Mouse (Mus musculus) forebrain, embryonic 11.5 days (tissue): Measurements from ENCODE around the gene Pla1a. TPM values are rescaled to one million over a fixed set of nuclear protein-coding genes. Genes with fewer than 3 reads are reported as not detected.

Source experiments
- ATAC-seq: fragments of 200-750 bp; cut with Nextera tagmentation; replicated peaks from 2 replicates; pipeline ENCODE4 v1.8.0; 2017; ENCODE audit warnings: moderate TSS enrichment; ENCODE audit not compliant: low FRiP score
- DNase-seq: peaks from one replicate; pipeline ENCODE4 v3.0.0-alpha.2; 2017; ENCODE audit warnings: low spot score
- H3K27ac ChIP-seq: fragments of 300-500 bp; sonication (generic); 2 replicates; pipeline ENCODE4 v1.5.1; 2014; ENCODE audit warnings: low read depth, low read length
- H3K27me3 ChIP-seq: fragments of 300-500 bp; sonication (generic); 2 replicates; pipeline ENCODE4 v1.6.1; 2014; ENCODE audit warnings: mild to moderate bottlenecking, low read length, mixed read lengths; ENCODE audit not compliant: control insufficient read depth, insufficient read depth
- H3K36me3 ChIP-seq: fragments of 300-500 bp; sonication (generic); 2 replicates; pipeline ENCODE4 v1.6.1; 2014; ENCODE audit warnings: mild to moderate bottlenecking, low read length, moderate library complexity, mixed read lengths; ENCODE audit not compliant: control insufficient read depth, insufficient read depth
- H3K4me1 ChIP-seq: fragments of 300-500 bp; sonication (generic); replicated peaks from 2 replicates; pipeline ENCODE4 v1.6.1; 2014; ENCODE audit warnings: low read length, mixed read lengths; ENCODE audit not compliant: control insufficient read depth, insufficient read depth
- H3K4me2 ChIP-seq: fragments of 300-500 bp; sonication (generic); 2 replicates; pipeline ENCODE4 v1.6.1; 2014; ENCODE audit warnings: low read depth, mild to moderate bottlenecking, low read length, moderate library complexity, mixed read lengths; ENCODE audit not compliant: severe bottlenecking
- H3K4me3 ChIP-seq: fragments of 300-500 bp; sonication (generic); 2 replicates; pipeline ENCODE4 v1.5.1; 2014; ENCODE audit warnings: low read depth, low read length
- H3K9ac ChIP-seq: fragments of 300-500 bp; sonication (generic); 2 replicates; pipeline ENCODE4 v1.6.1; 2014; ENCODE audit warnings: low read length
- H3K9me3 ChIP-seq: fragments of 300-500 bp; sonication (generic); 2 replicates; pipeline ENCODE4 v1.6.1; 2016; ENCODE audit warnings: low read length, mixed read lengths; ENCODE audit not compliant: control insufficient read depth
- WGBS: fragments of 180-500 bp; shearing (Covaris S2); extraction: QIAGEN DNeasy Blood & Tissue Kit; methylation state at CpG from one replicate; pipeline ENCODE4 v1.1.7; 2014; 5-methylcytosine and 5-hydroxymethylcytosine counted together
- polyA plus RNA-seq: library from polyadenylated mRNA; unstranded; fragments of >200 nt; fragmentation: Nextera tagmentation; extraction: Ambion mirVana; gene quantifications from 2 replicates; pipeline ENCODE4 v1.2.1, GENCODE M21; 2014

Gene Pla1a
- polyA plus RNA-seq, 1 experiment from 2014 or later: 0.15 TPM

- no peak for ATAC-seq
- H3K27ac ChIP-seq: no peak overlapping the region
- H3K4me3 ChIP-seq: no peak overlapping the region
- 77% methylated on average over 6 of the region's 6 CpGs for WGBS
- no peak overlapping the region for H3K9ac ChIP-seq
- H3K27me3 ChIP-seq: no peaks in the 10 kb centered on the region
- H3K9me3 ChIP-seq: no peaks in the 10 kb centered on the region
- DNase-seq: no peak
- H3K4me2 ChIP-seq: no peak overlapping the region
- peaks cover 9% of the 10 kb centered on the region; the same call in 1 of the 2 replicates for H3K4me1 ChIP-seq
- H3K36me3 ChIP-seq: no peaks in the 10 kb centered on the region
These were observed 31.5 kb downstream of the Pla1a start for GRCm38 (mm10) chr16:38401468-38401867.

- Histone ChIP-seq H3K4me2 (peak overlapping the region; percentile 54; the same call in 1 of the 2 replicates), H3K27ac (0 out of 2 replicates have a peak overlapping the region, but pooled peaks have one; percentile 34), H3K27me3 (no peaks in the 10 kb centered on the region), H3K9ac (peak overlapping the region; percentile 37; the same call in 1 of the 2 replicates), H3K36me3 (no peaks in the 10 kb centered on the region), H3K4me3 (no peak overlapping the region), H3K9me3 (no peaks in the 10 kb centered on the region), H3K4me1 (peaks cover 9% of the 10 kb centered on the region; the same call in 1 of the 2 replicates)
- ATAC-seq: peak; percentile 39
- 74% methylated on average over 9 of the region's 9 CpGs for WGBS
- DNase-seq: no peak
These were observed 32.5 kb downstream of the Pla1a start for GRCm38 (mm10) chr16:38400311-38400960.

- WGBS: 9% methylated on average over 17 of the region's 17 CpGs
These were observed 33.3 kb downstream of the Pla1a start for GRCm38 (mm10) chr16:38399531-38400231.

DNA sequence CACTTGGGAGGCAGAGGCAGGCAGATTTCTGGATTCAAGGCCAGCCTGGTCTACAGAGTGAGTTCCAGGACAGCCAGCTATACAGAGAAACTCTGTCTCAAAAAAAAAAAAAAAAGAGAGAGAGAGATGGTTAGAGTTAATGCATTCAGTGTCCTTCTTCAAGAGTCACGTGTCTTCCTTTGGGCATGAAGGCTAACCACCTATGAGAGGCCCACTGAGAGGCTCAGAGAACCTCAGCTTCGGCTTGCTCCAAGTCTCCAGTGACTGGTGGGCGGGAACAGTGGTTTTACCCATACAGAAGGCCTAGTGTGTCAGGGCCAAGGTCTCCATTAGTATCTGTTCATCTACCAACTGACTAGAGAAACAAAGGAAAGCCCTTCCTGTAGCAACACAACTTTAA is 33.9 kb downstream of the Pla1a start:
- H3K27me3 ChIP-seq: no peaks in the 10 kb centered on the region
- H3K27ac ChIP-seq: no peak overlapping the region
- no peak overlapping the region for H3K4me3 ChIP-seq
- peak overlapping the region; percentile 54 for H3K4me2 ChIP-seq
- WGBS: 71% methylated on average over 3 of the region's 3 CpGs
- peak overlapping the region; percentile 37; the same call in 1 of the 2 replicates for H3K9ac ChIP-seq
- DNase-seq (no peak), ATAC-seq (no peak)
- H3K36me3 ChIP-seq: no peaks in the 10 kb centered on the region
- no peaks in the 10 kb centered on the region for H3K9me3 ChIP-seq
- peaks cover 9% of the 10 kb centered on the region; the same call in 1 of the 2 replicates for H3K4me1 ChIP-seq

More at GRCm38 (mm10) chr16:38399531-38400231, 33.3 kb downstream of the Pla1a start:
- ATAC-seq (peak; percentile 92), DNase-seq (peak; percentile 74)
- Histone ChIP-seq H3K27ac (peak overlapping the region; percentile 34; the same call in 1 of the 2 replicates), H3K27me3 (no peaks in the 10 kb centered on the region), H3K4me1 (peaks cover 9% of the 10 kb centered on the region; the same call in 1 of the 2 replicates), H3K9me3 (no peaks in the 10 kb centered on the region), H3K4me3 (peak overlapping the region; percentile 20), H3K9ac (peak overlapping the region; percentile 37), H3K4me2 (peak overlapping the region; percentile 54), H3K36me3 (no peaks in the 10 kb centered on the region)

DNA sequence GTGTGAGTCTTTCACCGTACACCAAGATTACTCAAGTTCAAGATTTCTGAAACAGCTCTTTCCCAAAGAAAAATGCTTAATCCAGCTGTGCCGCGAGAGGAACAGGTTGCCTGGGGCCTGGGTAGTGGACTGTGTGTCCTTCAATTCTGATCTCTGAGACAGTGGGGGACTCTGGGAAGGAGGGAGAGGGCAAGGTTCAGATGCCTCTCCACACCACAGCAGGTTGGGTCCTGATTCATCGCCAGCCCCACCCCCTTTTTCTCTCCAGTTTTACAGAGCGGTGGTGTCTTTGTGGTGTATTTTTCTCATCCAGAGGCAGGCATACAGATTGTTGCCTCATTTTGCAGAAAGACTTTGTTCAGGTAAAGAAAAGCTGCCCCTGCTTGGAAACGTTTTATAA is 34.7 kb downstream of the Pla1a start:
- WGBS: 89% methylated on average over 6 of the region's 6 CpGs
- H3K9ac ChIP-seq: no peak overlapping the region

DNA sequence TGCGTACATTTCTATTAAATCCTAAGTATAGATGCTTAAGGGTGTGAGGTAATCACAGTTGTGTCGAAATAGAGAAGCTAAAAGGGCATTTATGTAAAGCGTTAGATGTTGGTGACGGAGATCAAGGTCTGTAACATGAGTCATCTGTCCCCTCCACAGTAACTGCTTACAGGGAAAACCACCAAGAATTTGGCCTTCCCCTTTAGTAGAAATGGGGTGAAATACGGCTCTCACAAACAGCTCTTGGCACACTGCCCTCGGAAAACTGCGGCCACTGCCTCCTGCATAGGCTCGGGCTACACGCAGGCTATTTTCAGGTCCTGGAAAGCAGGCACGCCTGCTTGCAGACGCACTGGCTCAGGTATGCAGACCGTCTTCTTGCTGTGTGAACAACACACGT is 36.8 kb downstream of the Pla1a start:
- H3K36me3 ChIP-seq: no peaks in the 10 kb centered on the region
- no peaks in the 10 kb centered on the region for H3K27me3 ChIP-seq
- ATAC-seq (no peak), DNase-seq (no peak)
- no peak overlapping the region for H3K4me2 ChIP-seq
- H3K4me3 ChIP-seq: no peak overlapping the region
- no peaks in the 10 kb centered on the region for H3K9me3 ChIP-seq
- no peak overlapping the region for H3K27ac ChIP-seq
- WGBS: 82% methylated on average over 13 of the region's 13 CpGs
- peaks cover 9% of the 10 kb centered on the region; the same call in 1 of the 2 replicates for H3K4me1 ChIP-seq
- H3K9ac ChIP-seq: no peak overlapping the region

More for the DNA sequence above, 34.7 kb downstream of the Pla1a start:
- DNase-seq: no peak
- no peak overlapping the region for H3K4me3 ChIP-seq
- H3K27me3 ChIP-seq: no peaks in the 10 kb centered on the region
- ATAC-seq: no peak
- H3K4me2 ChIP-seq: no peak overlapping the region
- peaks cover 9% of the 10 kb centered on the region; the same call in 1 of the 2 replicates for H3K4me1 ChIP-seq
- no peak overlapping the region for H3K27ac ChIP-seq
- H3K36me3 ChIP-seq: no peaks in the 10 kb centered on the region
- H3K9me3 ChIP-seq: no peaks in the 10 kb centered on the region

- no peak overlapping the region for H3K4me3 ChIP-seq
- no peak overlapping the region for H3K9ac ChIP-seq
- H3K27ac ChIP-seq: no peak overlapping the region
- H3K27me3 ChIP-seq: no peaks in the 10 kb centered on the region
- DNase-seq: no peak
- no peak for ATAC-seq
- no peaks in the 10 kb centered on the region for H3K36me3 ChIP-seq
- no peak overlapping the region for H3K4me2 ChIP-seq
- WGBS: 78% methylated on average over 6 of the region's 6 CpGs
- no peaks in the 10 kb centered on the region for H3K9me3 ChIP-seq
- peaks cover 9% of the 10 kb centered on the region; the same call in 1 of the 2 replicates for H3K4me1 ChIP-seq
These were observed 37.8 kb downstream of the Pla1a start for GRCm38 (mm10) chr16:38395060-38395730.

- Histone ChIP-seq H3K27ac (no peak overlapping the region), H3K9ac (no peak overlapping the region), H3K9me3 (no peaks in the 10 kb centered on the region), H3K36me3 (no peaks in the 10 kb centered on the region), H3K4me2 (no peak overlapping the region), H3K4me3 (no peak overlapping the region), H3K4me1 (peaks cover 1% of the 10 kb centered on the region; the same call in 1 of the 2 replicates), H3K27me3 (no peaks in the 10 kb centered on the region)
- DNase-seq (no peak), ATAC-seq (no peak)
- WGBS: 85% methylated on average over 8 of the region's 8 CpGs
These were observed 38.7 kb downstream of the Pla1a start for GRCm38 (mm10) chr16:38394191-38394618.
